Mouse (Mus musculus): ENCODE results near the gene Endou.

DNA sequence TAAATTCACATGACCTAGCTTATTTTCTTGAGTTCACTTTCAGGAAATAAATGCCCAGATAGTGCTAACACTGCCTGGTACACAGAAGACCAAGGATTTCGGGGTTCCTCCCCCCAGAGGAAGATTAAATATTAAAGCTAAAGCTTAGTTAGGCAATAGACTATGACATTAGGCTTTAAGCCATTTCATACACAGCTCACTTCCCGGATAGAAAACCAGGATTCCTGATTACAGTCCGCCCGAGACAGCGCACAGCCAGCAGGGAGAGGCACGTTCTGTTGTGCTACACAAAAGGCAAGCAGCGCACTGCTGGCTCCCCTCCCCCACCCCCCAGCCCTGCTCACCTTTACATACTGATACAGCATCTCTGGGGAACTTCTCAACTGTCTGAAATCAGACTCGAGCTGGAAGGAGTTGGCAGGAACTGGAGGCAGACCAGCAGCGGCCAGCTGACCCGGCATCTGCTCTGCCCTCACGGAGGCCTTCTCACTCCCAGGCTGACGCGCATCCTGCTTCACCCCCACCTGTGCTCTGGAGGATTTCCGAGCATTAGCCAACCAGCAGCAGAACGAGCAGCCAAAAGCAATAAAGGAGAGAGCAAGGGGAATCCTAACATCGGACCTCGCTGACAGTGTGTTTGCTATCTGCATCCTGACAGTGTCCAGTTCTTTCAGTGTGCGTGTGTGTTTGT lies 51.0 kb downstream of the Endou start:
- TF ChIP-seq CTCF (IDR thresholded peaks at IDR 0.05; ENCODE audit: insufficient read depth, low read length) (no peak), POLR2A (IDR thresholded peaks at IDR 0.05; ENCODE audit: borderline replicate concordance, extremely low read depth, low read depth, low read length) (no peak)
